Mouse (Mus musculus): Measurements from ENCODE around the gene Ccl25. TPM values are rescaled to one million over a fixed set of nuclear protein-coding genes. Genes with fewer than 3 reads are reported as not detected.
"Not testable (repeated sequence)": the region's sequence is repeated elsewhere in the genome, so short reads cannot be mapped to it uniquely, and the experiment has no call there.

Gene Ccl25
- polyA plus RNA-seq, 1 experiment from 2014 or later, result 27.1 TPM

- no peak overlapping the region for H3K27ac ChIP-seq (ENCODE audit: low read length)
- no peaks in the 10 kb centered on the region for H3K4me1 ChIP-seq (ENCODE audit: control insufficient read depth, insufficient read depth, low read length)
- 21% methylated on average over 2 of the region's 2 CpGs for WGBS
- ATAC-seq (ENCODE audit: insufficient read depth, low FRiP score), result peak; percentile 47; the same call in 1 of the 2 replicates
- H3K9me3 ChIP-seq (replicated peaks; ENCODE audit: control insufficient read depth, low read length), result no peaks in the 10 kb centered on the region
- no peak overlapping the region for H3K9ac ChIP-seq (ENCODE audit: low read length)
- H3K36me3 ChIP-seq (ENCODE audit: control insufficient read depth, insufficient read depth, low read length), result no peaks in the 10 kb centered on the region
- H3K4me3 ChIP-seq (replicated peaks; ENCODE audit: low read length), result no peak overlapping the region
- no peaks in the 10 kb centered on the region for H3K27me3 ChIP-seq (ENCODE audit: control insufficient read depth, insufficient read depth, low read length)
- H3K4me2 ChIP-seq (ENCODE audit: low read depth, low read length), result no peak overlapping the region
These were observed 45.1 kb downstream of the Ccl25 start for GRCm38 (mm10) chr8:4370078-4370477.

DNA sequence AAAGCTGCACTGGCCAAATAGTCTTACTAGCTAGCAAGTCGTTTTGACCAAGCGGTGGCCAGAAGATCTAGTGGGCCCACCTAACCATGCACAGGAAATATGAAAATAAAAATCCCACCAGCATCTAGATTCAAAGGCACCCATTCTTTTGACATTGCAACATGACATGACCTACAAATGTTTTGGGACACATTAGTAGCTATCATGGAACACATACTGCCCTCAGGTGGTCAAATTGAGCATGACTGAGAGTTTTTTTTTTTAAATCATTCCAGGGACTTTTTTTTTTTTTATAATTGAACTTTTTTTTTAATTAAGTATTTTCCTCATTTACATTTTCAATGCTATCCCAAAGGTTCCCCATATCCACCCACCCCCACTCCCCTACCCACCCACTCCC, 47.6 kb downstream of the Ccl25 start:
- Histone ChIP-seq H3K27ac (ENCODE audit: low read length) (no peak overlapping the region), H3K9me3 (replicated peaks; ENCODE audit: control insufficient read depth, low read length) (no peaks in the 10 kb centered on the region), H3K9ac (ENCODE audit: low read length) (no peak overlapping the region), H3K36me3 (ENCODE audit: control insufficient read depth, insufficient read depth, low read length) (no peaks in the 10 kb centered on the region), H3K4me2 (ENCODE audit: low read depth, low read length) (no peak overlapping the region), H3K4me3 (replicated peaks; ENCODE audit: low read length) (no peak overlapping the region), H3K4me1 (ENCODE audit: control insufficient read depth, insufficient read depth, low read length) (no peaks in the 10 kb centered on the region), H3K27me3 (ENCODE audit: control insufficient read depth, insufficient read depth, low read length) (no peaks in the 10 kb centered on the region)
- no peak for ATAC-seq (ENCODE audit: insufficient read depth, low FRiP score)
- 69% methylated on average over 2 of the region's 2 CpGs for whole genome bisulfite sequencing

GRCm38 (mm10) chr8:4401442-4401841, 76.4 kb downstream of the Ccl25 start:
- Histone ChIP-seq H3K4me3 (replicated peaks; ENCODE audit: low read length) (no peak overlapping the region), H3K36me3 (ENCODE audit: control insufficient read depth, insufficient read depth, low read length) (no peaks in the 10 kb centered on the region), H3K9me3 (replicated peaks; ENCODE audit: control insufficient read depth, low read length) (no peaks in the 10 kb centered on the region), H3K4me2 (ENCODE audit: low read depth, low read length) (no peak overlapping the region), H3K27ac (ENCODE audit: low read length) (no peak overlapping the region), H3K9ac (ENCODE audit: low read length) (no peak overlapping the region), H3K4me1 (ENCODE audit: control insufficient read depth, insufficient read depth, low read length) (0 out of 2 replicates have a peak, but pooled peaks cover 9% of the 10 kb centered on the region), H3K27me3 (ENCODE audit: control insufficient read depth, insufficient read depth, low read length) (no peaks in the 10 kb centered on the region)
- WGBS, result 91% methylated on average over 2 of the region's 2 CpGs
- no peak for ATAC-seq (ENCODE audit: insufficient read depth, low FRiP score)

DNA sequence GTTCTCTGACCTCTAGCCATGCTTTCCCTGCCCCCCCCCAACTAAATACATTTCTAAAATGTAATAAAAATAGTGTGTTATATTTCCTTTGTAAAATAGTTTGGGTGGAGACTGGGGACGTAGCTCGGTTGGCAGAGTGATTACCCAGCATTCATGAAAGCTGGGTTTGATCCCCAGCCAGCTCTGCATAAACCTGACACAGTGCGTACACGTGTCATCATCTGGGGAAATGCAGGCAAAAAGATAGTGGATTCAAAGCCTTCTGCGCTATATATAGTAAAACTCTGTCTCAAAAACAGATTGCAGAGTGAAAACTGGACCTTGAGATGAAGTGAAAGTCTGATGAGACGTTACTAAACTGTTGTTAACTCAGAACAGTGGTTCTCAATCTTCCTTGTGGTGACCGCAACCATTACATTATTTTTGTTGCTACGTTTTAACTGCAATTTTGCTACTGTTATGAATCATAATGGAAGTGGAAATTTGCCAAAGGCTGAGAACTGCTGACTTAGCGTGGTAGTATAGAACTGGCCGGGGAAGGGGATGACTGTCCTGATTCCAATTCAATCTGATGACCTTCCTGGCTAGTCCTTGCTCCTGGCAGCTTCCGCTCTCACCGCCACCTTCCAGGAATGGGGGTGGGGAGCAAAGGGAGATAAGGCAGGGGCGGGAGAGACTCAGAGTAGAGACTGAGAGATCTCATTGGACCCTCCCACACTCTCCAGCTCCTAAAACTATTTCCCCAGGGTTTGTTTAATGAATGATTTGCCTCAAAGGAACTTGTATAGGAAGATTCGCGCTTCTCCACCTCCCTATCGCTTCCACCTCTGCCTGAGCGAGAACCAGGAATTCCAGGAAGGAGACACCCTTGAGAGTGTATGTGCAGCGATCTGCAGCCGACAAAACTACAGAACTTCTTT, 79.2 kb downstream of the Ccl25 start:
- no peak for ATAC-seq (ENCODE audit: insufficient read depth, low FRiP score)
- Histone ChIP-seq H3K27ac (ENCODE audit: low read length) (no peak overlapping the region), H3K4me3 (replicated peaks; ENCODE audit: low read length) (peak overlapping the region; percentile 50), H3K4me2 (ENCODE audit: low read depth, low read length) (peak overlapping the region; percentile 79), H3K9me3 (replicated peaks; ENCODE audit: control insufficient read depth, low read length) (no peaks in the 10 kb centered on the region), H3K9ac (ENCODE audit: low read length) (peak overlapping the region; percentile 71), H3K27me3 (ENCODE audit: control insufficient read depth, insufficient read depth, low read length) (no peaks in the 10 kb centered on the region), H3K36me3 (ENCODE audit: control insufficient read depth, insufficient read depth, low read length) (no peaks in the 10 kb centered on the region), H3K4me1 (ENCODE audit: control insufficient read depth, insufficient read depth, low read length) (0 out of 2 replicates have a peak, but pooled peaks cover 9% of the 10 kb centered on the region)
- WGBS, result 26% methylated on average over 19 of the region's 19 CpGs

DNA sequence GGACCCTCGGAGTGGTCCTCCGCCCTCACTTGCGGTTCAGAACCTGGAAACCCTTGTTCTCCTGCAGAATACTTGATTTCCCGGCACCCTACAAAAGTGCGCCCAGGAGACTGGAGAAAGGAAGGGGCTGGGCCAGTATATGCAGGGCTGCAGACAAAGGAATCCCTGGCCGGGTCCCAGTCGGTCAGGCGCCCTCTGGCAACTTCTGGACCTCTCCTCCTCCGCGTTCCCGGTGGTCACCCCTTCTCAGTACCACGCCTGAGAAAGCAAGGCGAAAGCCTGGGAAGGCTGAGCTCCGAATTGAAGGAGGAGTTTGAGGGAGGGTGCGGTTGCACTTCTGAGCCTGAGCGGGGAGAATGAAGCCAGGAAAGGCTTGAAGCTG, 79.9 kb downstream of the Ccl25 start:
- peak overlapping the region; percentile 50 for H3K4me3 ChIP-seq (replicated peaks; ENCODE audit: low read length)
- H3K9me3 ChIP-seq (replicated peaks; ENCODE audit: control insufficient read depth, low read length), result no peaks in the 10 kb centered on the region
- H3K27ac ChIP-seq (ENCODE audit: low read length), result no peak overlapping the region

GRCm38 (mm10) chr8:4408425-4408824, 83.4 kb downstream of the Ccl25 start:
- H3K9me3 ChIP-seq (replicated peaks; ENCODE audit: control insufficient read depth, low read length); H3K36me3 ChIP-seq (ENCODE audit: control insufficient read depth, insufficient read depth, low read length); H3K9ac ChIP-seq (ENCODE audit: low read length); H3K27me3 ChIP-seq (ENCODE audit: control insufficient read depth, insufficient read depth, low read length); H3K27ac ChIP-seq (ENCODE audit: low read length); H3K4me3 ChIP-seq (replicated peaks; ENCODE audit: low read length); H3K4me1 ChIP-seq (ENCODE audit: control insufficient read depth, insufficient read depth, low read length); ATAC-seq (ENCODE audit: insufficient read depth, low FRiP score); H3K4me2 ChIP-seq (ENCODE audit: low read depth, low read length): not testable (repeated sequence)
- 59% methylated on average over 6 of the region's 6 CpGs for WGBS

More for the DNA sequence above, 79.9 kb downstream of the Ccl25 start:
- H3K9ac ChIP-seq (ENCODE audit: low read length), result peak overlapping the region; percentile 71
- ATAC-seq (ENCODE audit: insufficient read depth, low FRiP score), result peak; percentile 58
- H3K4me1 ChIP-seq (ENCODE audit: control insufficient read depth, insufficient read depth, low read length), result 0 out of 2 replicates have a peak, but pooled peaks cover 9% of the 10 kb centered on the region
- no peaks in the 10 kb centered on the region for H3K36me3 ChIP-seq (ENCODE audit: control insufficient read depth, insufficient read depth, low read length)
- no peaks in the 10 kb centered on the region for H3K27me3 ChIP-seq (ENCODE audit: control insufficient read depth, insufficient read depth, low read length)
- H3K4me2 ChIP-seq (ENCODE audit: low read depth, low read length), result peak overlapping the region; percentile 79
- 14% methylated on average over 16 of the region's 16 CpGs for WGBS

Other genes with a start within 250 kb of the Ccl25 start
- 0.12 and 0.26 TPM in 2 replicates for gene Cd209f, start 219.4 kb upstream of the Ccl25 start, polyA plus RNA-seq (2015; fragmentation: Nextera tagmentation; extraction: Ambion mirVana)
- not detected in 2 replicates for gene Cd209g, start 191.1 kb upstream of the Ccl25 start, polyA plus RNA-seq (2015; fragmentation: Nextera tagmentation; extraction: Ambion mirVana)
- 18.9 and 22.2 TPM in 2 replicates for gene Evi5l, start 158.6 kb upstream of the Ccl25 start, polyA plus RNA-seq (2015; fragmentation: Nextera tagmentation; extraction: Ambion mirVana)
- gene Prr36, start 107.8 kb upstream of the Ccl25 start, polyA plus RNA-seq (2015; fragmentation: Nextera tagmentation; extraction: Ambion mirVana), result 2.4 and 2.7 TPM in 2 replicates
- gene Lrrc8e, start 98.4 kb upstream of the Ccl25 start, polyA plus RNA-seq (2015; fragmentation: Nextera tagmentation; extraction: Ambion mirVana), result 6.1 and 9.2 TPM in 2 replicates
- gene Map2k7, start 86.5 kb upstream of the Ccl25 start, polyA plus RNA-seq (2015; fragmentation: Nextera tagmentation; extraction: Ambion mirVana), result 19.8 and 23.8 TPM in 2 replicates
- 0.79 TPM in 2 replicates for gene Gm49320, start 86.3 kb upstream of the Ccl25 start, polyA plus RNA-seq (2015; fragmentation: Nextera tagmentation; extraction: Ambion mirVana)
- 3.0 and 4.9 TPM in 2 replicates for gene Tgfbr3l, start 77.0 kb upstream of the Ccl25 start, polyA plus RNA-seq (2015; fragmentation: Nextera tagmentation; extraction: Ambion mirVana)
- gene Snapc2, start 72.1 kb upstream of the Ccl25 start, polyA plus RNA-seq (2015; fragmentation: Nextera tagmentation; extraction: Ambion mirVana), result 41.6 and 41.8 TPM in 2 replicates
- gene Ctxn1, start 65.9 kb upstream of the Ccl25 start, polyA plus RNA-seq (2015; fragmentation: Nextera tagmentation; extraction: Ambion mirVana), result 65.9 and 67.9 TPM in 2 replicates
- 64.9 and 67.2 TPM in 2 replicates for gene Timm44, start 49.3 kb upstream of the Ccl25 start, polyA plus RNA-seq (2015; fragmentation: Nextera tagmentation; extraction: Ambion mirVana)
- gene Elavl1, start 203 bp downstream of the Ccl25 start, polyA plus RNA-seq (2015; fragmentation: Nextera tagmentation; extraction: Ambion mirVana), result 160 and 166 TPM in 2 replicates
- gene Cers4, start 167.8 kb downstream of the Ccl25 start, polyA plus RNA-seq (2015; fragmentation: Nextera tagmentation; extraction: Ambion mirVana), result 32.1 and 33.7 TPM in 2 replicates